8 mouse cellular contexts compared by ENCODE assay signal in the genomic region with DNA sequence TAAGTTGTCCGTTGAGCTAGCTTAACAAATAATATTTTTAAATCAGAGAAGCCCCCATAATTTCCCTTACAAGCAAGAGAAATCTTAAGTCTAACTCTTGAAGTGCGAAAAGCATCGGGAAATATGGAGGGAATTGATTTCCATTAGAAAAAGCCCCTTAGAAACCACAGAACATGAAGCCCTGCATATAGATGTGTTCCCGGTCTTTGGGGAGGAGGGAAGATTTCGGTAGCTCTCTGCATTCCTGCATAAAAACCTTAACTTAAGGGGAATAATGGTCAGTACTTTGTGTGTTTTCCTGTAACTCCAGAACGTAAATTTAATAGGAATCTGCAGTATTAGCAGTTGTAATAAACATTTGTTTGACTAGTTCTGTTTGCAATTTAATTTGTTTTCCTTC.
DNase-seq lines count a peak whose midpoint lies in the region; ATAC-seq and TF ChIP-seq lines count a peak whose summit lies in the region.

No protein-coding gene starts in this region.

- peak overlapping the region; percentile 44 for H3K4me2 ChIP-seq in CH12.LX (ENCODE audit: insufficient read depth, low read depth, poor library complexity, severe bottlenecking)
- peak overlapping the region; percentile 85 for H3K4me2 ChIP-seq in forebrain, postnatal 0 days (ENCODE audit: low read depth)
- H3K4me2 ChIP-seq in liver, postnatal 0 days (ENCODE audit: low read depth, low read length) = peak overlapping the region; percentile 76

- in situ Hi-C loops in CH12.LX (cut with MboI; ENCODE audit: low pct_ligation_motif_present, low pct_unique_long_range_greater_than_20kb, low sequenced_read_pairs) = loop anchor here (25.0 kb wide), 1 partner anchor 664 kb away; no protein-coding TSS in a partner anchor

- TF ChIP-seq CTCF in heart, adult 2 months (IDR thresholded peaks at IDR 0.05) = no peak
- TF ChIP-seq CTCF in CH12.LX (conservative IDR thresholded peaks at IDR 0.05 in 1 of 2, IDR thresholded peaks at IDR 0.05 in 1 of 2; ENCODE audit: low read depth in 2 of 2, low read length in 2 of 2) = no peak
- TF ChIP-seq CTCF in forebrain, postnatal 0 days (IDR thresholded peaks at IDR 0.05; ENCODE audit: low read depth) = no peak
- no peak for TF ChIP-seq CTCF in liver, postnatal 0 days (IDR thresholded peaks at IDR 0.05; ENCODE audit: low read depth)

- no peak for TF ChIP-seq RAD21 in CH12.LX (IDR thresholded peaks at IDR 0.05; ENCODE audit: low read depth, low read length)

- dilution Hi-C loops in CH12.LX (cut with MboI; ENCODE audit: extremely low pct_ligation_motif_present, extremely low pct_unique_long_range_greater_than_20kb, low sequenced_read_pairs) = no loop called here

- TF ChIP-seq EP300 in heart, adult 2 months (IDR thresholded peaks at IDR 0.05; ENCODE audit: insufficient read depth, low read depth, low read length) = no peak
- no peak for TF ChIP-seq EP300 in CH12.LX (IDR thresholded peaks at IDR 0.05; ENCODE audit: low read length)
- TF ChIP-seq EP300 in liver, postnatal 0 days (IDR thresholded peaks at IDR 0.05; ENCODE audit: low read depth) = no peak

- peak overlapping the region; percentile 83 for H3K27ac ChIP-seq in heart, adult 2 months
- H3K27ac ChIP-seq in CH12.LX (ENCODE audit: insufficient read depth, low read depth) = no peak overlapping the region
- H3K27ac ChIP-seq in forebrain, postnatal 0 days (ENCODE audit: low read depth, low read length) = peak overlapping the region; percentile 99
- H3K27ac ChIP-seq in liver, postnatal 0 days (ENCODE audit: low read depth) = peak overlapping the region; percentile 61

- peaks cover 1% of the 10 kb centered on the region; the same call in 1 of the 2 replicates for H3K4me1 ChIP-seq in heart, adult 2 months (ENCODE audit: control insufficient read depth, insufficient read depth, low read length)
- peaks cover 3 to 32% of the 10 kb centered on the region in 2 experiments; a peak in 3 of 4 replicates for H3K4me1 ChIP-seq in CH12.LX (ENCODE audit: control insufficient read depth in 1 of 2, insufficient read depth in 2 of 2)
- H3K4me1 ChIP-seq in forebrain, postnatal 0 days (ENCODE audit: insufficient read depth) = peaks cover 19% of the 10 kb centered on the region; the same call in 1 of the 2 replicates
- H3K4me1 ChIP-seq in liver, postnatal 0 days (ENCODE audit: insufficient read depth) = peaks cover 3% of the 10 kb centered on the region; the same call in 1 of the 2 replicates

- no peak for ATAC-seq in forebrain, postnatal 0 days
- ATAC-seq in liver, postnatal 0 days = no peak

- H3K9ac ChIP-seq in heart, adult 2 months (ENCODE audit: low read depth, low read length) = peak overlapping the region; percentile 42; the same call in 1 of the 2 replicates
- peak overlapping the region; percentile 28 for H3K9ac ChIP-seq in CH12.LX (ENCODE audit: insufficient read depth, low read depth)
- peak overlapping the region; percentile 81 for H3K9ac ChIP-seq in forebrain, postnatal 0 days
- peak overlapping the region; percentile 47 for H3K9ac ChIP-seq in liver, postnatal 0 days (replicated peaks)

- H3K9me3 ChIP-seq in CH12.LX (replicated peaks; ENCODE audit: low read length) = no peaks in the 10 kb centered on the region
- H3K9me3 ChIP-seq in forebrain, postnatal 0 days (ENCODE audit: low read length) = no peaks in the 10 kb centered on the region
- H3K9me3 ChIP-seq in liver, postnatal 0 days (ENCODE audit: low read length) = no peaks in the 10 kb centered on the region

- H3K36me3 ChIP-seq in heart, adult 2 months (ENCODE audit: control insufficient read depth, insufficient read depth, low read length) = no peaks in the 10 kb centered on the region
- peaks cover 3 to 36% of the 10 kb centered on the region in 2 experiments for H3K36me3 ChIP-seq in CH12.LX (replicated peaks in 1 of 2; ENCODE audit: control insufficient read depth in 1 of 2, insufficient read depth in 1 of 2, low read length in 1 of 2)
- H3K36me3 ChIP-seq in forebrain, postnatal 0 days (ENCODE audit: insufficient read depth) = peaks cover 2% of the 10 kb centered on the region; the same call in 1 of the 2 replicates
- 0 out of 2 replicates have a peak, but pooled peaks cover 2% of the 10 kb centered on the region for H3K36me3 ChIP-seq in liver, postnatal 0 days (replicated peaks; ENCODE audit: insufficient read depth, low read length)

- H3K4me3 ChIP-seq in heart, adult 2 months = peak overlapping the region; percentile 72
- peak overlapping the region; percentile 43 to 66 (median 63) for H3K4me3 ChIP-seq in CH12.LX (replicated peaks in 1 of 3; ENCODE audit: low read depth in 2 of 3, low read length in 2 of 3, poor library complexity in 1 of 3)
- peak overlapping the region; percentile 49 for H3K4me3 ChIP-seq in forebrain, postnatal 0 days (ENCODE audit: low read depth, low read length)
- H3K4me3 ChIP-seq in liver, postnatal 0 days (ENCODE audit: low read depth, low read length) = peak overlapping the region; percentile 53

- intact Hi-C loops in heart, adult 2 months (cut with DNase I) = no loop called here

- H3K27me3 ChIP-seq in heart, adult 2 months (ENCODE audit: control insufficient read depth, insufficient read depth, low read length) = no peaks in the 10 kb centered on the region
- no peaks in the 10 kb centered on the region for H3K27me3 ChIP-seq in CH12.LX (replicated peaks)
- H3K27me3 ChIP-seq in forebrain, postnatal 0 days (ENCODE audit: insufficient read depth, low read length) = no peaks in the 10 kb centered on the region
- no peaks in the 10 kb centered on the region for H3K27me3 ChIP-seq in liver, postnatal 0 days (ENCODE audit: insufficient read depth, low read length)

- DNase-seq in heart, adult 2 months = no peak
- no peak for DNase-seq in heart, adult 18-20 months
- peak; percentile 31 for DNase-seq in CH12.LX (ENCODE audit: extremely low read depth)
- peak; percentile 62 for DNase-seq in forebrain, postnatal 0 days
- DNase-seq in liver, postnatal 0 days = no peak
- no peak for DNase-seq in natural killer cell, adult 2 months (ENCODE audit: low spot score in 2 of 2)
- no peak for DNase-seq in cerebellum, adult 8-10 months
- no peak for DNase-seq in layer of hippocampus, adult 9-11 months

- no peaks in the 10 kb centered on the region for H3K79me2 ChIP-seq in heart, adult 2 months (replicated peaks; ENCODE audit: control insufficient read depth, insufficient read depth, low read length)
- peaks cover 3% of the 10 kb centered on the region; the same call in 1 of the 2 replicates for H3K79me2 ChIP-seq in CH12.LX (replicated peaks; ENCODE audit: control insufficient read depth, extremely low read depth, insufficient read depth, poor library complexity, severe bottlenecking)

- WGBS in heart, adult 2 months = 1% methylated on average over 6 of the region's 6 CpGs
- under 1% methylated on average over 6 of the region's 6 CpGs for WGBS in forebrain, postnatal 0 days
- WGBS in liver, postnatal 0 days (ENCODE audit: insufficient replicate concordance) = 3% methylated on average over 6 of the region's 6 CpGs

- TF ChIP-seq POLR2A in heart, adult 2 months (IDR thresholded peaks at IDR 0.05; ENCODE audit: insufficient read depth, low read depth, low read length) = no peak
- no peak for TF ChIP-seq POLR2A in CH12.LX (IDR thresholded peaks at IDR 0.05; ENCODE audit: low read depth, low read length)

TF ChIP-seq in CH12.LX, 34 proteins besides CTCF, POLR2A, EP300 and RAD21:
- no peak for TF ChIP-seq ZNF384 (IDR thresholded peaks at IDR 0.05; ENCODE audit: low read depth, low read length)
- TF ChIP-seq SIN3A (IDR thresholded peaks at IDR 0.05; ENCODE audit: low read length) = no peak
- TF ChIP-seq UBTF (IDR thresholded peaks at IDR 0.05; ENCODE audit: low read depth, low read length) = no peak
- TF ChIP-seq ELF1 (IDR thresholded peaks at IDR 0.05; ENCODE audit: low read depth, low read length) = no peak
- no peak for TF ChIP-seq CHD2 (IDR thresholded peaks at IDR 0.05; ENCODE audit: low read length)
- TF ChIP-seq RCOR1 (conservative IDR thresholded peaks at IDR 0.05; ENCODE audit: low read depth, low read length) = no peak
- TF ChIP-seq BHLHE40 (IDR thresholded peaks at IDR 0.05; ENCODE audit: low read depth, low read length) = no peak
- TF ChIP-seq IRF4 (IDR thresholded peaks at IDR 0.05; ENCODE audit: low read depth, low read length) = no peak
- TF ChIP-seq MAX (IDR thresholded peaks at IDR 0.05; ENCODE audit: low read length) = no peak
- TF ChIP-seq E2F4 (IDR thresholded peaks at IDR 0.05; ENCODE audit: insufficient replicate concordance, low read depth, low read length) = no peak
- TF ChIP-seq JUN (IDR thresholded peaks at IDR 0.05; ENCODE audit: insufficient read depth, low read depth, low read length) = no peak
- no peak for TF ChIP-seq ZC3H11A (IDR thresholded peaks at IDR 0.05; ENCODE audit: low read depth, low read length)
- TF ChIP-seq MYC (IDR thresholded peaks at IDR 0.05; ENCODE audit: low read depth, low read length) = no peak
- TF ChIP-seq PAX5 (IDR thresholded peaks at IDR 0.05; ENCODE audit: low read length) = no peak
- TF ChIP-seq MAFK (IDR thresholded peaks at IDR 0.05; ENCODE audit: insufficient replicate concordance, low read length) = no peak
- TF ChIP-seq USF2 (conservative IDR thresholded peaks at IDR 0.05; ENCODE audit: low read depth, low read length) = no peak
- TF ChIP-seq SMC3 (IDR thresholded peaks at IDR 0.05; ENCODE audit: low read depth, low read length) = no peak
- no peak for TF ChIP-seq NELFE (IDR thresholded peaks at IDR 0.05; ENCODE audit: low read depth, low read length)
- TF ChIP-seq CHD1 (IDR thresholded peaks at IDR 0.05; ENCODE audit: low read depth, low read length) = no peak
- TF ChIP-seq POLR2AphosphoS2 (IDR thresholded peaks at IDR 0.05; ENCODE audit: low read depth, low read length) = no peak

Comparison
In these comparisons a context has a peak if more than half of its experiments do, and no peak if none do; other contexts are left out.
1. DNase-seq: peak in CH12.LX (single experiment) and forebrain, postnatal 0 days (single experiment); none in heart, adult 2 months (0 of 2), heart, adult 18-20 months (0 of 2), liver, postnatal 0 days (single experiment), natural killer cell, adult 2 months (0 of 2), cerebellum, adult 8-10 months (single experiment) and layer of hippocampus, adult 9-11 months (single experiment).
2. H3K9ac ChIP-seq: peak in every context shown above with its lines; median percentile 81 in forebrain, postnatal 0 days; 47 in liver, postnatal 0 days; 42 in heart, adult 2 months; 28 in CH12.LX.
3. Peak in every context shown above with its lines, with median percentiles within 50 percentile points of each other: H3K4me3 ChIP-seq and H3K4me2 ChIP-seq.